Mouse (Mus musculus): Measurements from ENCODE around the gene Gm20388. TPM values are rescaled to one million over a fixed set of nuclear protein-coding genes. Genes with fewer than 3 reads are reported as not detected.

Gm20388 gene
- polyA plus RNA-seq, 1 experiment from 2014 or later = 3.6 TPM

DNA sequence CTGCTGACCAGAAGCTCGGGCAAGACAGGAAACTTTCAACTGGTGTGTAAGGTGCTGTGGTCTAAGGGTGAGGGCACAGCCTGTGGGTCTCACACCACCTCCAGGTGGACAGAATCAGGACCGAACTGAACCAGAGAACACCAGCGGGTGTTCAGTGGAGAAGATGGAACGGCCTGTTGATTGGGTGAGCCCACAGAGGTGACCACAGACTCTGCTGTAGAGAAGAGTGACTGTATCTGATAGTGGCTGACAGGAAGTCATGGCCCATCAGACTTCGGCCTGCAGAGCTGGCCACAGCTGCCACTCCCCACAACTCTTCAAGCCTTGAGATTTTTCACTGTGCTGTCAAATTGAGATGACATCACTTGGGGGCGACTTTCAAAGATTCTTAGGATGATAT, 3808.6 kb downstream of the Gm20388 start:
- Histone ChIP-seq H3K27me3 (replicated peaks; ENCODE audit: low read depth, poor library complexity, severe bottlenecking) (no peaks in the 10 kb centered on the region; the same call in none of the 2 replicates), H3K9me3 (no peaks in the 10 kb centered on the region), H3K4me3 (no peak overlapping the region), H3K27ac (replicated peaks) (no peak overlapping the region), H3K4me1 (peaks cover 61% of the 10 kb centered on the region), H3K36me3 (replicated peaks) (no peaks in the 10 kb centered on the region)
- DNase-seq (ENCODE audit: low spot score) = no peak
- 83% methylated on average over 6 of the region's 6 CpGs for WGBS

DNA sequence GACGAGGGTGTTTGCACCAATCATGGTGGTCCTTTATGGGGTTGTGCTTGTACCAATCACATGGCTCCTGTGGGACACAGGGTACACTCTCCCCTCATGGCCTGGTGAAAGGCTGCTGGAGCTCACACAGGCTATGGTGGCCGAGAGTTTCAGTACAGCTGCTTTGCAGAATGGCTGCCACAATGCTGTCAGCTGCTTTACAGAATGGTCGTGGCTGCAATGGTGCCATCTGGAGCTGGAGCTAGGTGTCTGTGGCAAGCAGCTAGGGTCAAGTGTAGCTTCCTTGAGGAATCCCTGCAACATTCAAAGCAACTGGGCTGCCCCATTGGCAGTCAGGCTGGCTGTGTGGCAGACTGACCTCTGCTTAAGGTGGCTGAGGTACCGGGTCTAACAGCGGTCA, 3809.2 kb downstream of the Gm20388 start:
- 73% methylated on average over 5 of the region's 5 CpGs for WGBS
- H3K27ac ChIP-seq (replicated peaks) = no peak overlapping the region
- H3K27me3 ChIP-seq (replicated peaks; ENCODE audit: low read depth, poor library complexity, severe bottlenecking) = no peaks in the 10 kb centered on the region; the same call in none of the 2 replicates
- H3K36me3 ChIP-seq (replicated peaks) = no peaks in the 10 kb centered on the region
- no peak for DNase-seq (ENCODE audit: low spot score)
- peaks cover 61% of the 10 kb centered on the region for H3K4me1 ChIP-seq
- no peaks in the 10 kb centered on the region for H3K9me3 ChIP-seq
- H3K4me3 ChIP-seq = no peak overlapping the region

DNA sequence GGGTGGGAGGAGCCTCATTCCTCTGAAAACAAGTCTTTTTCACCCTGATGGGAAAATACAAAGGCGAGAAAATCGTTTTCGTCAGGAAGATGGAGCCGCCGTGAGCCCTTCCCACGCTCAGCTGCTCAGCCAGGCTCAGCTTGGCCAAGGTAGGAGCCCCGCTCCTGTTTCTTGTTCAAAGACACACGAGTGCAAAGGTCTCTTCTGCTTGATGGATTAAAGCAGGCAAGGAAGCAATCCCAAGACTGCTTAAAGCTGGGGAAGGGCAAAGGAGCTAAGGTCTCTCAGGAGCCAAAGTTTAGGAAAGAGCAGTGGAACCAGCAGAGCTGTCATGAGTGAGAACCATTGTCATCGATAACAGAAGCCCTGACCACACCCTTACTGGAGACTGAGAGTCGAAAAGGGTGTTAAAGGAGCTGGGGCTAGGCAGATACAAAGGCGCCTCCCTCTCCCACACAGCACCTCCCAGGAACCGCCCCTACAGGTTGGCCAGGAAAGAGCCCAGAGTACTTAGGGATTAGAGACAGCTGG, 3809.9 kb downstream of the Gm20388 start:
- H3K4me3 ChIP-seq = no peak overlapping the region

DNA sequence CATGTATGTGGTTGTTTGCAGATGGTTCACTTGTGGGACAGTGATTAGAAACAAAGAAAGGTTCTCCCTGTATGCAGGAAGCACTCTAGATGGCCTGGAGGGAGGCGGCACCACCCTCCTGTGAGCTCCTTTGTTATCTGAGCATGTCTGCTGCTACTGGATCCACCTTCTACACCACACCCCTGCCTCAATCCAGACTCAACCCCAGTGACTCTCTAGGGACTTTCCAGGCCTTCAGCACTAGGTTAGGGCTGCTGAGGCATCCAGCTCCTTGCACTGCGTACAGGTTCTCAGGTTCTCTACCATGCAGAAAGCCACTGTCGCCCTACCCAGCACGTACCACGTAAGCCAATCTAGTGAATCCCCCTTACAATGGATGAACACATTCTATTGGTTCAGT, 3811.6 kb downstream of the Gm20388 start:
- Histone ChIP-seq H3K4me3 (no peak overlapping the region), H3K36me3 (replicated peaks) (no peaks in the 10 kb centered on the region), H3K4me1 (peaks cover 42% of the 10 kb centered on the region), H3K9me3 (no peaks in the 10 kb centered on the region), H3K27me3 (replicated peaks; ENCODE audit: low read depth, poor library complexity, severe bottlenecking) (peaks cover 4% of the 10 kb centered on the region; the same call in 1 of the 2 replicates), H3K27ac (replicated peaks) (no peak overlapping the region; the same call in 1 of the 2 replicates)
- WGBS = 82% methylated on average over 5 of the region's 5 CpGs
- no peak for DNase-seq (ENCODE audit: low spot score)

More for the DNA sequence above, 3809.9 kb downstream of the Gm20388 start:
- Histone ChIP-seq H3K27me3 (replicated peaks; ENCODE audit: low read depth, poor library complexity, severe bottlenecking) (no peaks in the 10 kb centered on the region; the same call in none of the 2 replicates), H3K36me3 (replicated peaks) (no peaks in the 10 kb centered on the region), H3K4me1 (peaks cover 59% of the 10 kb centered on the region), H3K9me3 (no peaks in the 10 kb centered on the region), H3K27ac (replicated peaks) (0 out of 2 replicates have a peak overlapping the region, but pooled peaks have one; percentile 3)
- DNase-seq (ENCODE audit: low spot score) = no peak
- WGBS = 35% methylated on average over 12 of the region's 12 CpGs

DNA sequence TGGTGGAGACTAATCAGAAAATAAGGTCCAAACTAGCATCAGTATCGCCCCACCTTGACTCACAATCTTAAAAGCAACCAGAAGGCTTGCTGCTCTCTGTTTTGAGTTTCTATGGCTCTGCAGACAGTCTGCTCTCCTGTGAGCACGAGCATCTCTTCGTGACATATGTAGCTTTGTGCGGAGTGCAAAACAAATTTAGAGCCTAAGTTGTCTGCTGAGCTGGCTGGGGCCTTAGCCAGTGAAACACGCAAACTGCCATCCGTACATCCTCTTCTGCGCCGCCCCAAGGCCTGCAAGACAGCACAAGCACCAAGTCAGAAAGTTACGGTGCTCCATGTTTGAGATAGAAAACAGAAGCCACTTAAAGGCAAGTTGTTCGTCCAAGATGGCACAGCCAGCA, 3814.1 kb downstream of the Gm20388 start:
- no peak for DNase-seq (ENCODE audit: low spot score)
- peaks cover 34% of the 10 kb centered on the region for H3K4me1 ChIP-seq

DNA sequence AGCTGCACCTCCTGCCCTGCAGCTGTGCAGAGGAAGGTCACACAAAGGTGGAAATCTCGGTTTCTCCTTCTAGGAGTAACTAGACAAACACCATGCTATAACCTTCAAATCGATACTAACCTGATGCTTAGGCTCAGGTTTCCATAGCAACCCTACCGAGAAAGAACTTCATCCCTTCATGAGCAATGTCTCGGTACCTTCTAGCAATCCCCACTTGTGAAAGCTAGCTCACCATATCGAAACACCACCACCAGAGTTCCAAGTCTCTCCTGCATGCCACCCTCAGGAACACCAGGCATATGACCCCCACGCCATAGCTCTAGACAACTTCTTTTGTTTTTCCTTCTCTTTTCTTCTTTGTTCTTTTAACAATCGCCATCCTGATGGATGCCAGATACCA, 3814.6 kb downstream of the Gm20388 start:
- peaks cover 32% of the 10 kb centered on the region for H3K4me1 ChIP-seq
- H3K9me3 ChIP-seq = no peaks in the 10 kb centered on the region
- WGBS = 80% methylated on average over 7 of the region's 7 CpGs
- no peak for DNase-seq (ENCODE audit: low spot score)
- H3K27ac ChIP-seq (replicated peaks) = no peak overlapping the region
- H3K4me3 ChIP-seq = no peak overlapping the region
- H3K36me3 ChIP-seq (replicated peaks) = no peaks in the 10 kb centered on the region
- H3K27me3 ChIP-seq (replicated peaks; ENCODE audit: low read depth, poor library complexity, severe bottlenecking) = peaks cover 31% of the 10 kb centered on the region

More for the DNA sequence above, 3814.1 kb downstream of the Gm20388 start:
- no peak overlapping the region for H3K27ac ChIP-seq (replicated peaks)
- peaks cover 26% of the 10 kb centered on the region for H3K27me3 ChIP-seq (replicated peaks; ENCODE audit: low read depth, poor library complexity, severe bottlenecking)
- 93% methylated on average over 10 of the region's 10 CpGs for WGBS
- no peak overlapping the region for H3K4me3 ChIP-seq
- no peaks in the 10 kb centered on the region for H3K36me3 ChIP-seq (replicated peaks)
- H3K9me3 ChIP-seq = no peaks in the 10 kb centered on the region

DNA sequence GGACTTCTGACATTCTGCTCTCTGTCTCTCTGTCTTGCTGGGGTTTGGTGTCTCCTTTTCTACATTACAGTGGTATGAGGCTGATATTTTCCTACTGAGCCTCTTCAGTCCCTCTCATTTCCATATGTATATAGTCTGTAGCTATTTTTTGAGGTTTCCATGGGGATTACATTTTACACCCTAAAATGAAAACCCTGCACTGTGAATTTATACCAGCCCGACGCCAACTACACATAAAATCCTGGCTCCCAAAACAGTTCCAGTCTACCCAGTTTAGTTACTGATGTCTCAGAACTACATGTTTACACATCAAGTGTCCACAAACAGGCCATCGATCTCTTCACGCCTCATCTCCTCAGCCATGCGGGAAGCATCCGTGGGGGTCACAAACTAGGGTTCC, 3816.1 kb downstream of the Gm20388 start:
- Histone ChIP-seq H3K4me1 (peaks cover 22% of the 10 kb centered on the region), H3K27ac (replicated peaks) (no peak overlapping the region), H3K27me3 (replicated peaks; ENCODE audit: low read depth, poor library complexity, severe bottlenecking) (peaks cover 46% of the 10 kb centered on the region), H3K9me3 (no peaks in the 10 kb centered on the region), H3K36me3 (replicated peaks) (no peaks in the 10 kb centered on the region), H3K4me3 (no peak overlapping the region)
- DNase-seq (ENCODE audit: low spot score) = no peak
- 93% methylated on average over 6 of the region's 6 CpGs for WGBS

DNA sequence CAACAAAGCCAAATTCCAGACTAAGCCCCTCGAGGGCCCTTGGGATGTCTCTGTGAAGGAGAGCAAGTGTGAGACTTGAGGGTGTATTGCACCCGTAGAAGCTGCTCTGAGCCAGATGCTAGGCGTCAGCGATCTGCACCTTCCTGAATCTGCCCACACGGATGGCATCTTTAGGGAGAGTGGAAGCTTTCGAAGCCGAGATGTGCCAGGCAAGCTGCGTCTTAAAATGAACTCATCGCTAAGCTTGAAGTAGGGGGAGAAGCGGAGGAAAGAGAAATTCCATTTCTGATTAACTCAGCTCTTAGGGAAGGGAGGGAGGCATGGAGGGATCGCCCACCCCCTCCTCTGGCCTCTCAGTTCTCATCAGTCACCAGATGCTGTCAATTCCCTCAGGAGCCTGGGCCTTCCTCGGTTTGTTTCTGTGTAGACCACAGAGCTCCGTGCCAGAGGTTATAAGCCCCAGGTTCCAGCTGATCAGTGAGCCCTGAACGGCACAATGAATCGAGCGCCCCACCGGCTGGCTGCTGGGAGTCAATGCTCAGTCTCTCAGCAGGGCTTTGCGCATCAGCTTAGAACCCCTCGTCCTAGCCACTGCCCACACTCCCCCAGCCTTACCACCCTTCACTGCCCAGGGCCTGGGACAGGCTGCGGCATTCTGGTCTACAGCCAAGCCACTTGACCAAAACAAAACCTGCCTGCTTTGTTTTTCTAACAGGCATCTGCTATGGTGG, 3818.6 kb downstream of the Gm20388 start:
- WGBS = 25% methylated on average over 20 of the region's 20 CpGs
- Histone ChIP-seq H3K36me3 (replicated peaks) (no peaks in the 10 kb centered on the region), H3K9me3 (no peaks in the 10 kb centered on the region), H3K4me1 (peaks cover 23% of the 10 kb centered on the region), H3K27me3 (replicated peaks; ENCODE audit: low read depth, poor library complexity, severe bottlenecking) (peaks cover 46% of the 10 kb centered on the region), H3K27ac (replicated peaks) (0 out of 2 replicates have a peak overlapping the region, but pooled peaks have one; percentile 48), H3K4me3 (peak overlapping the region; percentile 21; the same call in 1 of the 2 replicates)
- peak; percentile 52 for DNase-seq (ENCODE audit: low spot score)

DNA sequence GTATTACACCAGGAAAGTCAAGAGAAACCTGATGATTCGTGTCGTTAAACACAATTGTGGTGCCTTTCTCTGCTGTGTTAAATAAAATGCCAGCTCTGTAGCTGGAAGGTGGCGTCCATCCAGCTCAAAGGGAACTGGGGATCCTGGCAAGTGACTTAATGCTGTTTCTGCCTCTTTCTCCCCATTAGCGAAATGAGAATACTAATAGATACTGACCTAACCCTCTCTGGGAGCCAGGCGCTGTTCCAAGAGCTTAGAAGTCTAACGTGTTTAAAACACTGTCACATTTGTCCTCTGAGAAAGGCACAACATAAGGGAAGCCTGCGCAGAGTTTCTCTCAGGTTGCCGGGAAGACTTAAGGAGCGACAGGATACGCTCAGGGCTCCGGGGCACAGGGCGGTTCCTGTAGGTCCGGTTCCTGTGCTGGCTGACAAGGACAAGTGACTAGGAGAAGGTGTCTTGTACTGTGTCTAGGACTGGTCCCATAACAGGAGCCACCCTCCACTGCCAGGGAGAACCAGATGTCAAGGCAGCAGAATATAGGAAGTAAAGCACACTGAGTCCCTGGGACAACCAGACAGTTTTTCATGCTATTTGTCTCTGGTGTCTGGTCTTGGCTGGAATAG, 3819.3 kb downstream of the Gm20388 start:
- no peak overlapping the region for H3K4me3 ChIP-seq
- H3K4me1 ChIP-seq = peaks cover 23% of the 10 kb centered on the region
- peaks cover 46% of the 10 kb centered on the region for H3K27me3 ChIP-seq (replicated peaks; ENCODE audit: low read depth, poor library complexity, severe bottlenecking)
- H3K9me3 ChIP-seq = no peaks in the 10 kb centered on the region
- no peak overlapping the region for H3K27ac ChIP-seq (replicated peaks)
- 51% methylated on average over 13 of the region's 13 CpGs for WGBS
- no peaks in the 10 kb centered on the region for H3K36me3 ChIP-seq (replicated peaks)
- no peak for DNase-seq (ENCODE audit: low spot score)

DNA sequence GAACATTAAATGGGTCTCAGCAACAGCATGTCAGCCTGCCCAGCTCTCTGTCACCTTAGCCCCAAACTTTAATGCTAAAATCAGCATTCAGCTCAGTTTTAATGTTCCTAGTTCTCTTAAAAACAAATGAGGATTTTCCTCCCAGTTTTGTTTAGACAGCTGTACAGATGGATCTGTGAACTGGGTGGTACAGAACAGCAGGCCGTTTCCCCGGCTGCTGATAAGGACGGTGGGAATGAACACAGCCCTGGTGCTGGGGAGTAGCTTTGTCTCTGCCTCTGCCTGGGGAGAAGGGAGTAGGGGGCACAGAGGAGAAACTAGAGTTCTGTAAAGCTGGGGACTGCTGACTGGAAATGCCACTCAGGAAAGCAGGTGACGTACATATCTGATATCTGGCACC, 3821.7 kb downstream of the Gm20388 start:
- Histone ChIP-seq H3K9me3 (no peaks in the 10 kb centered on the region), H3K36me3 (replicated peaks) (no peaks in the 10 kb centered on the region), H3K4me1 (peaks cover 23% of the 10 kb centered on the region), H3K4me3 (no peak overlapping the region), H3K27me3 (replicated peaks; ENCODE audit: low read depth, poor library complexity, severe bottlenecking) (peaks cover 42% of the 10 kb centered on the region), H3K27ac (replicated peaks) (no peak overlapping the region)
- no peak for DNase-seq (ENCODE audit: low spot score)
- WGBS = 43% methylated on average over 4 of the region's 4 CpGs

DNA sequence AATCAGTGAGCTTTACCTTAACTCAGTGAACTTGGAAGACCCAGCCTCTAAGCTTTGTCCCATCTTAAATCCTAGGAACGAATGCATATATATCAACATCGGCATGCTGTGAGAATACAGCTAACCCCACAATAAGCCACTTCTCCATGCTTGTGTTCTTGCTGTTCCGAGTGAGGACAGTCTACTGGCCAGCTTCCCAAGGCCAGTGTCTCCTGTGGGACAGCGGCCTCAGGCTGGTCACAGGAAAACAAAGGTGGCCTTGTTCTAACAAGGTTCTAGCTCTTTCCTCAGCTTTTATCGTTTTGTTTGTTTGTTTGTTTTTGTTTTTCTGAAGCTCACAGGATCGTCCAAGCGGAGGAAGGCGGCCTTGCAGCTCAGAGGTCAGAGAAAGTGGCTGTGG, 3823.8 kb downstream of the Gm20388 start:
- 71% methylated on average over 8 of the region's 8 CpGs for WGBS
- Histone ChIP-seq H3K9me3 (no peaks in the 10 kb centered on the region), H3K27me3 (replicated peaks; ENCODE audit: low read depth, poor library complexity, severe bottlenecking) (peaks cover 23% of the 10 kb centered on the region), H3K4me3 (no peak overlapping the region), H3K36me3 (replicated peaks) (no peaks in the 10 kb centered on the region), H3K4me1 (peaks cover 21% of the 10 kb centered on the region), H3K27ac (replicated peaks) (no peak overlapping the region)
- DNase-seq (ENCODE audit: low spot score) = no peak

DNA sequence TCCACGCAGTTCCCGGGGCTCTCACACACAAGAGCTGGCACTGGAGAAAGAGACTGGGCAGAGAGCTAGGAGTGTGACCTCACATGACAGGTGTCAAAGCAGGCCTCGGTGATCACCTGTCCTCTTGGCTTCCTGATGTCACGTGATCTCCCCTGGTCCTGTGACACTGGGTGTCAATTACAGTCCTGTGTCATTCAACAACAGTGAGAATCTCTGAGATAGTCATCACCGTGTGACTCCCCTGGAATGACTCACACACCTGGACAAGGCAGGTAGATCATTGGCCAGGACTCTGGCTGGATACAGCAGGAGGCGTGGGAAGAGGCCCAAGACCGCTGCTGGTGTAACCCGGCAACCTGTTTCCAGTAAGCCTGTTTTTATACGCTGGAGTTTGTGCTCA, 3826.3 kb downstream of the Gm20388 start:
- H3K27ac ChIP-seq (replicated peaks) = no peak overlapping the region
- DNase-seq (ENCODE audit: low spot score) = no peak
- H3K36me3 ChIP-seq (replicated peaks) = no peaks in the 10 kb centered on the region
- H3K4me1 ChIP-seq = peaks cover 21% of the 10 kb centered on the region
- H3K9me3 ChIP-seq = no peaks in the 10 kb centered on the region
- H3K4me3 ChIP-seq = no peak overlapping the region
- 83% methylated on average over 9 of the region's 9 CpGs for WGBS
- no peaks in the 10 kb centered on the region for H3K27me3 ChIP-seq (replicated peaks; ENCODE audit: low read depth, poor library complexity, severe bottlenecking)

DNA sequence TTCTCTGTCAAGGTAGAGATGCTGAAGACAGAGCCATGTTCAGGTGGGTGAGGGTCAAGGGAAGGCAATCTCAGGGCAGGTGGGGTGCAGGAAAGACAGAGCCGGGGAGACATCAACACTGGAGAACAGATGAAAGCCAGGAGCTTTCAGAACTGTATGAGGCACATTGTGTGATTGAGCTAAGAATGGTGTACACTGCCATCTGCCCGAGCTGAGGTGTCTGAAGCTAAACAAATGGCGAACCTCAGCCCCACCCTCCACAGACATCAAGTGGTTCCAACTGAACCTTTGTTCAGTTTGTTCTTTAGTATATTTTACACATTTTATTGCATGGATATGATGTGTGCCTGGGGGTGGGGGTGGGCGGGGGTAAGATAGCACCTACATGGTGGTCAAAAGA, 3829.6 kb downstream of the Gm20388 start:
- Histone ChIP-seq H3K36me3 (replicated peaks) (no peaks in the 10 kb centered on the region), H3K4me1 (peaks cover 12% of the 10 kb centered on the region), H3K27ac (replicated peaks) (no peak overlapping the region), H3K9me3 (no peaks in the 10 kb centered on the region), H3K4me3 (no peak overlapping the region), H3K27me3 (replicated peaks; ENCODE audit: low read depth, poor library complexity, severe bottlenecking) (no peaks in the 10 kb centered on the region)
- no peak for DNase-seq (ENCODE audit: low spot score)
- WGBS = 76% methylated on average over 4 of the region's 4 CpGs

All from embryonic facial prominence, embryonic 10.5 days (tissue).